Mouse (Mus musculus) E14TG2a.4 (cell line): ENCODE measurements around the gene Ano1.

Experiments used
- CTCF ChIP-seq: conservative IDR thresholded peaks from 2 replicates; pipeline ENCODE4 v1.5.1; 2014; ENCODE audit warnings: low read length
- POU5F1 ChIP-seq: IDR thresholded peaks from 2 replicates; pipeline ENCODE4 v1.6.1; 2014; ENCODE audit warnings: low read length, borderline replicate concordance

DNA sequence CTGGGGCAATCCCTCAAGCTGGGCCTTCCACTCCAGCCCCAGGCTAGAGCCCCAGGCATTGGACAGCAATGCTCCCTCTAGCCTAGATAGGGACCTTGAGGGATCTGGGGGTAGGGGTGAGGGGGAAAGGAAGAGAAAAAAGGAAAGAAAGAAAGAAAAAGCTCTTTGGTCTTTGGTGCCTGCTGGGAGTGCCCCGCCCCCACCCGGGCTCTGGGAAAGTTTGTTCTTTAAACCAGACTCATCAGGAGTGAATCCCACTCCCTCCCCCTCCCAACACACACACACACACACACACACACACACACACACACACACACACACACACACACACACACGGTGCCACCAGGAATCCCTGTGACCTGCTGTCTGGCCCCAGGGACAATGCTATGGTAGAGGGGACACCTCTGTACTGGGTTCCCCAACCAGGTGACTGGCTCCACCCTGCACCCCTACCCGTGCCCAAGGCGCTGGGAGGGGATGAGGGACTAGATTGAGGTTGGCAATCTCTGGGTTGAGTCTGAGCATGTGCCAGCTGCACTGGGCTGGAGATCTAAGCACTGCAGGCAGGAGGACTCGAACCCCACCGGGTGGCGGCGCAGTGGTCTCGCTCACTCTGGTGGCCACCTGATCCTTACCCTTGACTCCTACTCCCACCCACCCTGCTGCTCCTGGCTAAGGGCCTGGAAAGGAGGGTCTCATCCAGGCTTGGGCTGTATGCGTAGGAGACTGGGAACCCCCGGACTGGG is 74.3 kb downstream of the Ano1 start:
- TF ChIP-seq CTCF (no peak), POU5F1 (no peak)
